Mouse (Mus musculus): ENCODE results near the gene Lama5. TPM values are rescaled to one million over a fixed set of nuclear protein-coding genes. Genes with fewer than 3 reads are reported as not detected.

Gene Lama5
- total and polyA plus RNA-seq, 2 experiments from 2014 or later: 3.5 to 16.5 TPM

- H3K4me3 ChIP-seq (ENCODE audit: low read length): no peak overlapping the region
- no peak overlapping the region for H3K4me2 ChIP-seq (ENCODE audit: low read depth, low read length)
- ATAC-seq: no peak
- H3K9me3 ChIP-seq (ENCODE audit: low read length): no peaks in the 10 kb centered on the region
- no peaks in the 10 kb centered on the region for H3K27me3 ChIP-seq (ENCODE audit: insufficient read depth, low read length)
- no peak for TF ChIP-seq CTCF (IDR thresholded peaks at IDR 0.05; ENCODE audit: low read depth)
- H3K36me3 ChIP-seq (ENCODE audit: insufficient read depth, low read length): no peaks in the 10 kb centered on the region
- no peak overlapping the region for H3K9ac ChIP-seq (replicated peaks; ENCODE audit: low read length)
- H3K4me1 ChIP-seq (ENCODE audit: insufficient read depth, low read length): no peaks in the 10 kb centered on the region
- no peak for DNase-seq (ENCODE audit: low spot score)
- no peak overlapping the region for H3K27ac ChIP-seq
- WGBS: 91% methylated on average over 3 of the region's 3 CpGs
Observed at GRCm38 (mm10) chr2:180236930-180237329, 11.3 kb upstream of the Lama5 start.

- H3K27me3 ChIP-seq (ENCODE audit: insufficient read depth, low read length): no peaks in the 10 kb centered on the region
- H3K4me2 ChIP-seq (ENCODE audit: low read depth, low read length): no peak overlapping the region
- no peak for TF ChIP-seq CTCF (IDR thresholded peaks at IDR 0.05; ENCODE audit: low read depth)
- no peak overlapping the region for H3K4me3 ChIP-seq (ENCODE audit: low read length)
- H3K36me3 ChIP-seq (ENCODE audit: insufficient read depth, low read length): no peaks in the 10 kb centered on the region
- no peaks in the 10 kb centered on the region for H3K9me3 ChIP-seq (ENCODE audit: low read length)
- no peaks in the 10 kb centered on the region for H3K4me1 ChIP-seq (ENCODE audit: insufficient read depth, low read length)
- H3K27ac ChIP-seq: no peak overlapping the region
- H3K9ac ChIP-seq (replicated peaks; ENCODE audit: low read length): no peak overlapping the region
- ATAC-seq (no peak), DNase-seq (ENCODE audit: low spot score) (no peak)
- 47% methylated on average over 3 of the region's 3 CpGs for WGBS
Observed at GRCm38 (mm10) chr2:180236500-180236899, 10.8 kb upstream of the Lama5 start.

GRCm38 (mm10) chr2:180235788-180236187 lies 10.1 kb upstream of the Lama5 start:
- no peak for TF ChIP-seq CTCF (IDR thresholded peaks at IDR 0.05; ENCODE audit: low read depth)
- no peak overlapping the region for H3K27ac ChIP-seq
- no peak overlapping the region for H3K9ac ChIP-seq (replicated peaks; ENCODE audit: low read length)
- H3K9me3 ChIP-seq (ENCODE audit: low read length): no peaks in the 10 kb centered on the region
- 90% methylated on average over 4 of the region's 4 CpGs for WGBS
- H3K4me3 ChIP-seq (ENCODE audit: low read length): no peak overlapping the region
- DNase-seq (ENCODE audit: low spot score): no peak
- H3K36me3 ChIP-seq (ENCODE audit: insufficient read depth, low read length): no peaks in the 10 kb centered on the region
- no peaks in the 10 kb centered on the region for H3K4me1 ChIP-seq (ENCODE audit: insufficient read depth, low read length)
- no peaks in the 10 kb centered on the region for H3K27me3 ChIP-seq (ENCODE audit: insufficient read depth, low read length)
- no peak overlapping the region for H3K4me2 ChIP-seq (ENCODE audit: low read depth, low read length)
- ATAC-seq: no peak

GRCm38 (mm10) chr2:180234980-180235379 lies 9.3 kb upstream of the Lama5 start:
- TF ChIP-seq CTCF (IDR thresholded peaks at IDR 0.05; ENCODE audit: low read depth): no peak
- no peaks in the 10 kb centered on the region for H3K4me1 ChIP-seq (ENCODE audit: insufficient read depth, low read length)
- 44% methylated on average over 6 of the region's 6 CpGs for WGBS
- no peak overlapping the region for H3K4me2 ChIP-seq (ENCODE audit: low read depth, low read length)
- DNase-seq (ENCODE audit: low spot score): no peak
- H3K9me3 ChIP-seq (ENCODE audit: low read length): no peaks in the 10 kb centered on the region
- no peaks in the 10 kb centered on the region for H3K27me3 ChIP-seq (ENCODE audit: insufficient read depth, low read length)
- H3K4me3 ChIP-seq (ENCODE audit: low read length): no peak overlapping the region
- H3K27ac ChIP-seq: no peak overlapping the region
- no peak for ATAC-seq
- no peak overlapping the region for H3K9ac ChIP-seq (replicated peaks; ENCODE audit: low read length)
- H3K36me3 ChIP-seq (ENCODE audit: insufficient read depth, low read length): no peaks in the 10 kb centered on the region

- Histone ChIP-seq H3K4me1 (ENCODE audit: insufficient read depth, low read length) (no peaks in the 10 kb centered on the region), H3K9me3 (ENCODE audit: low read length) (no peaks in the 10 kb centered on the region), H3K9ac (replicated peaks; ENCODE audit: low read length) (no peak overlapping the region), H3K27ac (no peak overlapping the region), H3K27me3 (ENCODE audit: insufficient read depth, low read length) (no peaks in the 10 kb centered on the region), H3K4me3 (ENCODE audit: low read length) (no peak overlapping the region), H3K36me3 (ENCODE audit: insufficient read depth, low read length) (no peaks in the 10 kb centered on the region), H3K4me2 (ENCODE audit: low read depth, low read length) (no peak overlapping the region)
- ATAC-seq: no peak
- 92% methylated on average over 8 of the region's 8 CpGs for WGBS
- DNase-seq (ENCODE audit: low spot score): no peak
- no peak for TF ChIP-seq CTCF (IDR thresholded peaks at IDR 0.05; ENCODE audit: low read depth)
Observed at GRCm38 (mm10) chr2:180234353-180234752, 8.7 kb upstream of the Lama5 start.

- peaks cover 3% of the 10 kb centered on the region; the same call in 1 of the 2 replicates for H3K27me3 ChIP-seq (ENCODE audit: insufficient read depth, low read length)
- H3K9ac ChIP-seq (replicated peaks; ENCODE audit: low read length): no peak overlapping the region
- DNase-seq (ENCODE audit: low spot score) (no peak), ATAC-seq (no peak)
- H3K4me1 ChIP-seq (ENCODE audit: insufficient read depth, low read length): peaks cover under 1% of the 10 kb centered on the region; the same call in 1 of the 2 replicates
- H3K4me2 ChIP-seq (ENCODE audit: low read depth, low read length): no peak overlapping the region
- no peak overlapping the region for H3K27ac ChIP-seq
- no peak overlapping the region for H3K4me3 ChIP-seq (ENCODE audit: low read length)
- 89% methylated on average over 7 of the region's 7 CpGs for WGBS
- H3K36me3 ChIP-seq (ENCODE audit: insufficient read depth, low read length): no peaks in the 10 kb centered on the region
- TF ChIP-seq CTCF (IDR thresholded peaks at IDR 0.05; ENCODE audit: low read depth): no peak
- no peaks in the 10 kb centered on the region for H3K9me3 ChIP-seq (ENCODE audit: low read length)
Observed at GRCm38 (mm10) chr2:180233101-180233904, 7.6 kb upstream of the Lama5 start.

- no peak overlapping the region for H3K27ac ChIP-seq
- H3K4me2 ChIP-seq (ENCODE audit: low read depth, low read length): no peak overlapping the region
- no peaks in the 10 kb centered on the region for H3K36me3 ChIP-seq (ENCODE audit: insufficient read depth, low read length)
- WGBS: 47% methylated on average over 4 of the region's 4 CpGs
- no peak for DNase-seq (ENCODE audit: low spot score)
- no peaks in the 10 kb centered on the region for H3K9me3 ChIP-seq (ENCODE audit: low read length)
- H3K4me1 ChIP-seq (ENCODE audit: insufficient read depth, low read length): peaks cover 16% of the 10 kb centered on the region; the same call in 1 of the 2 replicates
- ATAC-seq: no peak
- TF ChIP-seq CTCF (IDR thresholded peaks at IDR 0.05; ENCODE audit: low read depth): no peak
- H3K9ac ChIP-seq (replicated peaks; ENCODE audit: low read length): no peak overlapping the region
- H3K27me3 ChIP-seq (ENCODE audit: insufficient read depth, low read length): peaks cover 7% of the 10 kb centered on the region; the same call in 1 of the 2 replicates
- H3K4me3 ChIP-seq (ENCODE audit: low read length): no peak overlapping the region
Observed at GRCm38 (mm10) chr2:180230482-180230881, 4.8 kb upstream of the Lama5 start.
